Mouse (Mus musculus): Measurements from ENCODE around the gene Ncmap. TPM values are rescaled to one million over a fixed set of nuclear protein-coding genes. Genes with fewer than 3 reads are reported as not detected.
"Not testable (repeated sequence)": the region's sequence is repeated elsewhere in the genome, so short reads cannot be mapped to it uniquely, and the experiment has no call there.

The Ncmap gene
- polyA plus RNA-seq, 1 experiment, result 2.1 TPM

DNA sequence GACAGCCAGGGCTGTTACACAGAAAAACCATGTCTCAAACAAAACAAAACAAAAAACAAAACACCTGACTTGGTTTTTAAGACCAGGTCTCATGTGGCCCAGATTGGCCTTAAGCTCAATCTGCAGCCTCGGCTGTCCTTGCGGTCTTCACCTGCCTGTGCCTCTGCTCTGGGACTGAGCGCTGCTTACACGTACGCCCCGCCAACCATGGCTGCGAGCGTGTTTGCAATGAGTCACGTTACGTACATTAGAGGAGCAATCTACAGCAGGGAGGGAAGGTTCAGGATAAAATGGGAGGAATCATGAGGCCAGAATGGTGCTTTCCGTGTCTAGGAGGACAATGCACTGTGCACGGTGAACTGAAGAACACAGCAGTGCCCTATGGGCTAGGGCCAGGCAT lies 36.3 kb downstream of the Ncmap start:
- Histone ChIP-seq H3K27me3 (ENCODE audit: control insufficient read depth, insufficient read depth, low read length) (no peaks in the 10 kb centered on the region), H3K27ac (ENCODE audit: control insufficient read depth, insufficient read depth, low read depth, low read length) (no peak overlapping the region), H3K4me3 (ENCODE audit: control insufficient read depth, low read depth, low read length) (no peak overlapping the region), H3K4me1 (ENCODE audit: control insufficient read depth, insufficient read depth, low read length) (no peaks in the 10 kb centered on the region), H3K36me3 (ENCODE audit: control insufficient read depth, insufficient read depth, low read length) (no peaks in the 10 kb centered on the region)
- no peak for TF ChIP-seq CTCF (IDR thresholded peaks at IDR 0.05; ENCODE audit: control insufficient read depth, insufficient read depth, insufficient replicate concordance, low read depth, low read length)
- TF ChIP-seq POLR2A (IDR thresholded peaks at IDR 0.05; ENCODE audit: control insufficient read depth, low read depth, low read length), result no peak

GRCm38 (mm10) chr4:135358736-135359135 lies 39.3 kb downstream of the Ncmap start:
- Histone ChIP-seq H3K4me3 (ENCODE audit: control insufficient read depth, low read depth, low read length) (no peak overlapping the region), H3K4me1 (ENCODE audit: control insufficient read depth, insufficient read depth, low read length) (peaks cover 7% of the 10 kb centered on the region), H3K36me3 (ENCODE audit: control insufficient read depth, insufficient read depth, low read length) (no peaks in the 10 kb centered on the region), H3K27ac (ENCODE audit: control insufficient read depth, insufficient read depth, low read depth, low read length) (no peak overlapping the region), H3K27me3 (ENCODE audit: control insufficient read depth, insufficient read depth, low read length) (no peaks in the 10 kb centered on the region)
- TF ChIP-seq POLR2A (IDR thresholded peaks at IDR 0.05; ENCODE audit: control insufficient read depth, low read depth, low read length) (no peak), CTCF (IDR thresholded peaks at IDR 0.05; ENCODE audit: control insufficient read depth, insufficient read depth, insufficient replicate concordance, low read depth, low read length) (peak; percentile 28; the same call in 1 of the 2 replicates)

DNA sequence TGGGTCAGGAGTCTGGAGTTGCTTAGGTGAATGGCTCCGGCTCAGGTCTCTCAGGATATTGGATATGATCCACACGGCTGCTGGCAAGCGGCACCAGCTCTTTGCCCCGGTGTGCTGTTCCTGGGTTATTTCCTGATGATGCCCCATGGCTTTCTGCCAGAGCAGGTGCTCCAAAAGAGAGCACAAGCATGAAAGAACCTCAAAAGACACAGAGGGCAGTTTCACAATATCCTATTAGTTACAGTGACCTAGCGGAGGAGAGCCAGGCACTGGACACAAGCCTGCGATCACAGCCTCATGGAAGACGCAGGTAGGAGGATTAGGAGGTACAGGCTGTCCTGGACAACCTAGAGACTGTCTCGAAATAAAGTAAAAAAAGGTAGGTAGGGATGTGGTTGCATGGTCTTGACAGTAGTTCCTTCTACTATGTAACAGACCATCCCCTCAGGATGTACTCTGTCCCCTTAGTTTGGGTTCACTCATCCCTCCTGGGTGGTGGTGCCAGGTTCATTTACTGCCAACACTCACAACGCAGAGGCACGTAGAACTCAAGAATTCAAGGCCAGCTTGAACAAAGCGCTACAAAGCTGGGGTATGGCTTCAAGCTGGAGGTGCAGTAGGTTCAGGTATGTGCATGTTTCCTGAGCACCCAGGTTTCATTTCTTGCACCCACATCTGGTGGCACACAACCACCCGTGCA lies 40.7 kb downstream of the Ncmap start:
- Histone ChIP-seq H3K4me1 (ENCODE audit: control insufficient read depth, insufficient read depth, low read length) (peaks cover 7% of the 10 kb centered on the region), H3K27ac (ENCODE audit: control insufficient read depth, insufficient read depth, low read depth, low read length) (no peak overlapping the region)
- TF ChIP-seq CTCF (IDR thresholded peaks at IDR 0.05; ENCODE audit: control insufficient read depth, insufficient read depth, insufficient replicate concordance, low read depth, low read length), result no peak
- no peak for TF ChIP-seq POLR2A (IDR thresholded peaks at IDR 0.05; ENCODE audit: control insufficient read depth, low read depth, low read length)

GRCm38 (mm10) chr4:135355886-135356550 lies 42.0 kb downstream of the Ncmap start:
- Histone ChIP-seq H3K27me3 (ENCODE audit: control insufficient read depth, insufficient read depth, low read length) (no peaks in the 10 kb centered on the region), H3K4me3 (ENCODE audit: control insufficient read depth, low read depth, low read length) (no peak overlapping the region), H3K4me1 (ENCODE audit: control insufficient read depth, insufficient read depth, low read length) (peaks cover 9% of the 10 kb centered on the region), H3K36me3 (ENCODE audit: control insufficient read depth, insufficient read depth, low read length) (no peaks in the 10 kb centered on the region), H3K27ac (ENCODE audit: control insufficient read depth, insufficient read depth, low read depth, low read length) (no peak overlapping the region)
- TF ChIP-seq POLR2A (IDR thresholded peaks at IDR 0.05; ENCODE audit: control insufficient read depth, low read depth, low read length) (no peak), CTCF (IDR thresholded peaks at IDR 0.05; ENCODE audit: control insufficient read depth, insufficient read depth, insufficient replicate concordance, low read depth, low read length) (no peak)

More for the DNA sequence above, 40.7 kb downstream of the Ncmap start:
- H3K36me3 ChIP-seq (ENCODE audit: control insufficient read depth, insufficient read depth, low read length), result no peaks in the 10 kb centered on the region
- H3K4me3 ChIP-seq (ENCODE audit: control insufficient read depth, low read depth, low read length), result no peak overlapping the region
- H3K27me3 ChIP-seq (ENCODE audit: control insufficient read depth, insufficient read depth, low read length), result no peaks in the 10 kb centered on the region

DNA sequence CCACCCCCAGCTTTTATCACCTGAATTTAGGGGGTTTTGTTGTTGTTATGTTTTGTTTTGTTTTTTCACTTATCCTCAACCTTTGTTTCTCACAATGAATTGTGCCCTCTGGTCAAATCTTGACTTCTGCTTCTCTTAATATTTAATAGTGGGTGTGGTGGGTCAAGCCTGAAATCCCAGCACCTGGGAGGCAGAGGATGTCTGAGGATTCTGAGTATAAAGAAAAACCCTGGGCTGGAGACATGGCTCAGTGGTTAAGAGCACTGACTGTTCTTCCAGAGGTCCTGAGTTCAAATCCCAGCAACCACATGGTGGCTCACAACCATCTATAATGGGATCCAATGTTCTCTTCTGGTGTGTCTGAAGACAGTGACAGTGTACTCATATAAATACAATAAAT lies 43.3 kb downstream of the Ncmap start:
- not testable (repeated sequence) for H3K4me3 ChIP-seq (ENCODE audit: control insufficient read depth, low read depth, low read length); H3K4me1 ChIP-seq (ENCODE audit: control insufficient read depth, insufficient read depth, low read length); H3K27me3 ChIP-seq (ENCODE audit: control insufficient read depth, insufficient read depth, low read length); H3K36me3 ChIP-seq (ENCODE audit: control insufficient read depth, insufficient read depth, low read length)
- H3K27ac ChIP-seq (ENCODE audit: control insufficient read depth, insufficient read depth, low read depth, low read length), result peak overlapping the region; percentile 65; the same call in 1 of the 2 replicates

GRCm38 (mm10) chr4:135353794-135354450 lies 44.1 kb downstream of the Ncmap start:
- Histone ChIP-seq H3K4me1 (ENCODE audit: control insufficient read depth, insufficient read depth, low read length) (peaks cover 9% of the 10 kb centered on the region), H3K27me3 (ENCODE audit: control insufficient read depth, insufficient read depth, low read length) (no peaks in the 10 kb centered on the region), H3K36me3 (ENCODE audit: control insufficient read depth, insufficient read depth, low read length) (no peaks in the 10 kb centered on the region), H3K27ac (ENCODE audit: control insufficient read depth, insufficient read depth, low read depth, low read length) (peak overlapping the region; percentile 91), H3K4me3 (ENCODE audit: control insufficient read depth, low read depth, low read length) (peak overlapping the region; percentile 98)
- TF ChIP-seq POLR2A (IDR thresholded peaks at IDR 0.05; ENCODE audit: control insufficient read depth, low read depth, low read length), result no peak
- TF ChIP-seq CTCF (IDR thresholded peaks at IDR 0.05; ENCODE audit: control insufficient read depth, insufficient read depth, insufficient replicate concordance, low read depth, low read length), result no peak

GRCm38 (mm10) chr4:135353066-135353793 lies 44.8 kb downstream of the Ncmap start, which contains the start of gene Srrm1:
Gene Srrm1, minus strand, starts transcription at chr4:135353321.
- Histone ChIP-seq H3K36me3 (ENCODE audit: control insufficient read depth, insufficient read depth, low read length) (no peaks in the 10 kb centered on the region), H3K4me3 (ENCODE audit: control insufficient read depth, low read depth, low read length) (peak within 1 kb of the TSS; percentile 98), H3K27me3 (ENCODE audit: control insufficient read depth, insufficient read depth, low read length) (no peaks in the 10 kb centered on the region), H3K4me1 (ENCODE audit: control insufficient read depth, insufficient read depth, low read length) (peaks cover 9% of the 10 kb centered on the region), H3K27ac (ENCODE audit: control insufficient read depth, insufficient read depth, low read depth, low read length) (peak within 1 kb of the TSS; percentile 94)
- TF ChIP-seq POLR2A (IDR thresholded peaks at IDR 0.05; ENCODE audit: control insufficient read depth, low read depth, low read length) (peak; percentile 96), CTCF (IDR thresholded peaks at IDR 0.05; ENCODE audit: control insufficient read depth, insufficient read depth, insufficient replicate concordance, low read depth, low read length) (no peak)
